Mouse (Mus musculus) neutrophil, adult 5-6 weeks (primary cell): ENCODE results near the gene Vac14. TPM values are rescaled to one million over a fixed set of nuclear protein-coding genes. Genes with fewer than 3 reads are reported as not detected.

ENCODE experiments used
- ATAC-seq: fragments of 151-379, 151-347 bp; 2 replicates; pipeline ENCODE4 v1.8.0; 2017; ENCODE audit warnings: mild to moderate bottlenecking, moderate TSS enrichment; ENCODE audit not compliant: insufficient number of reproducible peaks, poor library complexity, low FRiP score, severe bottlenecking; ENCODE audit errors: extremely low read depth
- total RNA-seq: library from RNA; stranded (forward); fragments of 200-1000 nt; gene quantifications from 2 replicates; pipeline ENCODE4 v1.2.3, GENCODE M21; 2017

Gene Vac14
- total RNA-seq, 1 experiment from 2014 or later, result 26.2 TPM

- no peak for ATAC-seq
Observed at GRCm38 (mm10) chr8:110726893-110727292, 108.5 kb downstream of the Vac14 start.

GRCm38 (mm10) chr8:110731346-110731859 lies 113.0 kb downstream of the Vac14 start:
- ATAC-seq, result no peak

GRCm38 (mm10) chr8:110733036-110733435 lies 114.7 kb downstream of the Vac14 start:
- no peak for ATAC-seq

- no peak for ATAC-seq
Observed at GRCm38 (mm10) chr8:110738591-110739195, 120.3 kb downstream of the Vac14 start.

DNA sequence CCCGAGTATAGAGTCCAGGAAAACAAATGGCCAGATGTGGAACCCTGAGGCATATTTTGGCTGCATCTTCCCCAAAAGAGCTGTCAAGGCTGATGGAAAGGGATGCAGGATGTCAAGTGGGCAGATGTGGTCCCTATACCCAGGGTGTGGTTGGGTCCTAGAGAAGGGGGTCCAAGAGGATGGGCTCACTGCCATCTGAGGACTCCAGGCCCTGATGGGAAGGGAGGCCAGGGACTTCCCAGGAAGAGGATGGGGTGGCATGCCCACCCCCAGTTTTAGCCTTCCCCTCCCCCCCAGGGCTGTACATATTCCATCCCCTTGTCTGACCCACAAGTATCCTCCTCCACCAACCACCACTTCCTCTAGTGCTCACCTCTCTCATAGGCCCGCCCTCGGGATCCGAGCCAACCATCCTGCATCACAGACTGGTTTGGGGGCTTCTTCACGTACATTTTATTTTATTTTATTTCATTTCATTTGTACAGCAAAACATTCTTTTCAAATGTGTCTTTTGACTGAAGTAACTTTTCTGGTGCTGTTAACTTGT lies 122.3 kb downstream of the Vac14 start:
- no peak for ATAC-seq

GRCm38 (mm10) chr8:110741816-110742451 lies 123.5 kb downstream of the Vac14 start:
- no peak for ATAC-seq

DNA sequence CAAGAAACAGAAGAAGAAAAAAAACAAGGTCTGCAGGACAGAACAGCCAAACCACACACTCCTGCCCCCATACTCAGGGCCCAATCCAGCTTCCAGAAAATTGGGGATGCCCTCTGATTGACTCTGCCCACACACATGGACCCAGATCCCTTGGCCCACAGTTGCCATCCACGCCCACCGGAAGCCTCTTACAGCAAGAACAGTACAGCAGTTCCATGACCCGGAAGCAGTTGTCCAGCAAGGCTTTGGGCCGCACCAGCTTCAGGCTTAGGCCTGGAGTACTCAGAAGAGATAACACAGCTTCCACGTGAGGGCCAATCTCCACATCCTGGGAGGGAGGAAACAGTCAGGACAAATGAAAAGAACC lies 124.0 kb downstream of the Vac14 start:
- no peak for ATAC-seq

GRCm38 (mm10) chr8:110745162-110745561 lies 126.8 kb downstream of the Vac14 start:
- ATAC-seq, result no peak

- no peak for ATAC-seq
Observed at GRCm38 (mm10) chr8:110746661-110747060, 128.3 kb downstream of the Vac14 start.

- ATAC-seq, result no peak
Observed at GRCm38 (mm10) chr8:110749500-110750170, 131.2 kb downstream of the Vac14 start.

DNA sequence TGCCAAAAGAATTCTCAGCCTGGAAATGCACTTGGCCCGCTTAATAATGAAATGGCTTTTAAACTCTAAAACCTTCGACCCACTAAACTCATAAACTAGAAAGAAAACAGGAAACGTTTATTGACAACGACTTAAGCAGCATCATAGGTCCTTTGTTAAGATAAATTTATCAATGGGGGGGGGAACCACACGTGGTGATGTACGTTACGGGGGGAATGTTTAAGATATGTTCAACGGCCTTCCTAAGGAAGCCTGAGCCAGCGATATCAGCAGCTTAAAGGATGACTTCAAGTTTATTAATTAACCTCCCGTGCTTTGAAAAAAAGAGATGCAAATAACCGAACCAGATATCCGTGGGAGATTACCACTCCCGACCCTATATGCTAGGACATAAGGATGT lies 131.9 kb downstream of the Vac14 start:
- ATAC-seq, result no peak

GRCm38 (mm10) chr8:110751490-110751889 lies 133.1 kb downstream of the Vac14 start:
- no peak for ATAC-seq

GRCm38 (mm10) chr8:110754713-110755112 lies 136.3 kb downstream of the Vac14 start:
- ATAC-seq, result no peak

- ATAC-seq, result no peak
Observed at GRCm38 (mm10) chr8:110755511-110756170, 137.3 kb downstream of the Vac14 start.

DNA sequence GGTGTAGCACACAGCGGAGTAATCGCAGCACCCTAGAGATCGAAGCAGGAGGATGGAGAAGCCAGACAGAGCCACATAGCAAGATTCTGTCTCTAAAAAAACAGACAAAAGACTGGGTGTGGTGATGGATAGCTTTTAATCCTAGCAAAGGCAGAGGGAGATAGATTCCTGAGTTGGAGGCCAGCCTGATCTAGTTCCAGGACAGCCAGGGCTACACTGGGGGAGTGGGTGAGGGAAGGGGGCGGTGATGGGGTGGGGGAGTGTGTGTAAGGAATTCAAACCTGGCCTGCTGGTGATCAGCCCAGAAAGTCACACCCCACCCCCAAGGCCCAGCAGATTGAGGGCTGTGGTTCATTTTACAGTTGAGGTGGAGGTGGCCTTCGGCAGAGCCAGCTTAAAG lies 137.8 kb downstream of the Vac14 start:
- ATAC-seq, result no peak

DNA sequence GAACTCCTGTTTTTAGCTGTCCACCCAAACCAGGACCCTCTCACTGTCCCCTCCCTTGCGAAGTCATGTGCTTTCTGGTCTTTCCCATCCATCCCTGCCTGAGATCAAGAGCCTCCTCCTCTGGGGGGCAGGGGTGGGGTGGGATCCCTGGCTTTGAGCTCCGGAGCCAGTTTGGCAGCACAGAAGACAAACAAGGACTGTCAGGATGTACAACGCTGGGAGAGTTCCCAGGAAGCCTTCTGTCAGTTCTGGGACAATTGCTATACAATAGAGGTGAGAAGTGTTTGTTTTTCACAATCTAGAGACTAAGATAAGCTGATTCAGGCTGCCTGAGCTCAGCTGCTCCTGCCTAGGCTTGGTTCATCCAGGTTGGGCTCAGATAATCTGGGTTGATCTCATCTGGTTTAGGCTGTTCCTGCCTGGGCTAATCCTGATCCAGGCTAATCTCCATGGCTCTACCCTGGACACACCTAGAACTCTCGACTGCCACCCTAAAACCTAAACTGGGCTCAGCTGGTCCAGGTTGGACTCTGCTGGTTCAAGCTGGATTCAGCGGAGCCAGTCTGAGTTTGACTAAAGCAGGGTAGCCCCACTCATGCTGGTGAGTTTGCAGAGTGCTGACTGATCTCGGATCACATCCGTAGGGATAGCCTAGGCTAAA lies 142.0 kb downstream of the Vac14 start:
- ATAC-seq, result no peak

GRCm38 (mm10) chr8:110761185-110761584 lies 142.8 kb downstream of the Vac14 start:
- no peak for ATAC-seq

GRCm38 (mm10) chr8:110761988-110762387 lies 143.6 kb downstream of the Vac14 start:
- ATAC-seq, result no peak

- no peak for ATAC-seq
Observed at GRCm38 (mm10) chr8:110764671-110765070, 146.3 kb downstream of the Vac14 start.
